Mouse (Mus musculus) testis, adult 2 months (tissue): ENCODE measurements at regions not wholly inside any gene's neighbourhood (a gene's known extent, or its start where the extent isn't known, plus 50 kb on each side); places are given as distances from the start of the nearest gene placed in this dataset.

Experiments
- CTCF ChIP-seq: fragments of 200-500 bp; IDR thresholded peaks from 2 replicates; pipeline ENCODE4 v1.5.1; 2012; ENCODE audit warnings: low read depth, mild to moderate bottlenecking, inconsistent platforms, low read length, moderate library complexity; ENCODE audit not compliant: control insufficient read depth, insufficient read depth, insufficient replicate concordance
- POLR2A ChIP-seq: fragments of 200-500 bp; IDR thresholded peaks from 2 replicates; pipeline ENCODE4 v1.6.1; 2012; ENCODE audit warnings: low read depth, mild to moderate bottlenecking, inconsistent platforms, low read length, moderate library complexity; ENCODE audit not compliant: control insufficient read depth

- TF ChIP-seq CTCF = no peak
- TF ChIP-seq POLR2A = no peak
Observed at GRCm38 (mm10) chr13:110560566-110560965, 165.7 kb downstream of the Plk2 start.
